Mouse (Mus musculus): ENCODE results near the gene Zbtb8b. TPM values are rescaled to one million over a fixed set of nuclear protein-coding genes. Genes with fewer than 3 reads are reported as not detected.

The Zbtb8b gene
- 0.05 TPM in 1 of 2 replicates, not detected in the other for polyA plus RNA-seq (2012; rRNA removed)

DNA sequence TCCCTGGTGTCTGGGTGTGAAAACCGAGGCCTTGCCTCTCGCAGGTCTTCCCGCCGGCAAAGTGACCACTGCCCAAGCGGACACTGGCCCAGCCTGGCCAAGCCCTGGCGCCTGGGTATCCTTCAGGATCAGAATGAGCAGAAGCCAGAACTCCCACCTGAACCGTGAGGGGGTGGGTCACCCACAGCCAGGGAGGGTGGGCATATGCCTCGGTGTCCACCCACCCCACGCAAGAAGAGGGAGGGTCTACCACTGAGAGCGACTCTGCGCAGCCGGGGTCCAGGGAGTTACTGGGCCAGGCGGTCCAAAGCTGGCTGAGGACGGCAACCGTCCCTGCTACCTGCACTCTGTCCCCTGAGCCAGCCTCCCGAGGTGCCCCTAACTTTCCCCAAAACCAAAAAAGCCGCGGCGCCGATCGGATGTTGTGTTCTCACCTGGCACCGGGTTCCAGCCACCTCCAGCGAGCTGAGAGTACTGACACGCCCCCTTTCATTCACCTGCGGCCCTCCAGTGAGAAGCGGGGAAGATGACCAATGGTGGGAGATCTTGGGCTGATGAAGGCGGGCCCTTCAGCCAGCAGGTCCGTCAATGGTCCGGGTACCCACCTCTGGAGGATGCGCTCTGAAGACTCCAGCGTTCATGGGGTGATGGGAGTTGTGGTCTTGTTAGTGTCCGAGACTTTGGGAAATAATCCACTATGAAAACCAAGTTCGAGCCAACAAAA lies at the start of gene Zbtb8b:
Gene Zbtb8b (minus strand): TSS at position 514 of the 724 bp plus-strand sequence.
- Histone ChIP-seq H3K27me3 (ENCODE audit: control insufficient read depth, insufficient read depth, low read length) (peaks cover 23% of the 10 kb centered on the region), H3K4me1 (ENCODE audit: control insufficient read depth, insufficient read depth, insufficient read length, low read length) (peaks cover 7% of the 10 kb centered on the region), H3K27ac (ENCODE audit: insufficient read depth, low read depth, low read length) (no peak within 1 kb of the TSS), H3K4me3 (ENCODE audit: low read depth, low read length) (peak within 1 kb of the TSS; percentile 37), H3K36me3 (ENCODE audit: control insufficient read depth, insufficient read depth, low read length) (no peaks in the 10 kb centered on the region)
- TF ChIP-seq CTCF (IDR thresholded peaks at IDR 0.05; ENCODE audit: extremely low read depth, insufficient read length, insufficient replicate concordance, low read depth, low read length), result no peak
- no peak for TF ChIP-seq POLR2A (IDR thresholded peaks at IDR 0.05; ENCODE audit: low read depth, low read length)
- WGBS, result 7% methylated on average over 33 of the region's 33 CpGs

DNA sequence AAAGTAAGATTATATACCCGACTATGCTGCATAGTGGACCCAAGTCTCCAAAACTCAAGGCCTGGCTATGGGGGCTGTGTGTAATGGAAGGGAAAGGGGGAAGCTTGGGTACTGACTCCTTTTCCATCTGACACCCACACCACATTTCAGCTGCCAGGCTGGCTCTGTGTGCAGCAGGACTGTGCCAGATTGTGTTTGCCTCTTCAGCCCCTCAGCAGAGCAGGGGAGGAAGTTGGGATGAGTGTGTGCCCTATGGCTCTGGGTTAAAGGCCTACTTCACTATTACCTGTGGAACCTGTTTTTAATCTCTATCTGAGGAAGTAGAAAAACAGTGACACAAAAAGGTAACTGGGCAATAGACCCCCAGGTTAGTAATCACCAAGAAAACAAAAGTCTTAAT lies 40.4 kb upstream of the Zbtb8b start:
- Histone ChIP-seq H3K36me3 (ENCODE audit: control insufficient read depth, insufficient read depth, low read length) (peaks cover 62% of the 10 kb centered on the region), H3K4me1 (ENCODE audit: control insufficient read depth, insufficient read depth, insufficient read length, low read length) (no peaks in the 10 kb centered on the region), H3K4me3 (ENCODE audit: low read depth, low read length) (no peak overlapping the region), H3K27ac (ENCODE audit: insufficient read depth, low read depth, low read length) (no peak overlapping the region), H3K27me3 (ENCODE audit: control insufficient read depth, insufficient read depth, low read length) (no peaks in the 10 kb centered on the region)
- 65% methylated on average over 1 of the region's 1 CpGs for WGBS
- TF ChIP-seq CTCF (IDR thresholded peaks at IDR 0.05; ENCODE audit: extremely low read depth, insufficient read length, insufficient replicate concordance, low read depth, low read length) (no peak), POLR2A (IDR thresholded peaks at IDR 0.05; ENCODE audit: low read depth, low read length) (no peak)

- H3K36me3 ChIP-seq (ENCODE audit: control insufficient read depth, insufficient read depth, low read length), result peaks cover 57% of the 10 kb centered on the region
- WGBS, result 88% methylated on average over 3 of the region's 3 CpGs
- H3K27me3 ChIP-seq (ENCODE audit: control insufficient read depth, insufficient read depth, low read length), result no peaks in the 10 kb centered on the region
Observed at GRCm38 (mm10) chr4:129479863-129480262, 39.2 kb upstream of the Zbtb8b start.

DNA sequence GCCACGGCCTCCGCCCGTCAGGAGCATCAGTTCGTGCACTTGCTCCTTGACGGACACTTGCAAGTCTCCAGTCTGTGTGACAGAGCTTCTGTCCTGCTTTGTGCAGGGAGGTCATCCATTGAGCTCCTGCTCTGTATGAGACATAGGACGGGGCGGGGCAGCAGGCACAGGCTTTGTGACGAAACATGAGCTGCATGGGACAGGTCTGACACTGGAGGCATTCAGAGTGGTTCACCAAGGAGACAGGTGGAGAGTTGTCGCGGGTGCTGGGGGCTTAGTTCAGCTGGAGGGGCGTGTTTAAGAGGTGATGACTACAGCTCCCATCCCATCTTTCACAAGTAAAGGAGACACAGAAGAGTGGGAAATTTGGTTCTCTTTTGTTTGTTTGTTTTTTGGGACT lies 35.4 kb upstream of the Zbtb8b start:
- Histone ChIP-seq H3K36me3 (ENCODE audit: control insufficient read depth, insufficient read depth, low read length) (peaks cover 69% of the 10 kb centered on the region), H3K27me3 (ENCODE audit: control insufficient read depth, insufficient read depth, low read length) (no peaks in the 10 kb centered on the region), H3K27ac (ENCODE audit: insufficient read depth, low read depth, low read length) (no peak overlapping the region), H3K4me3 (ENCODE audit: low read depth, low read length) (no peak overlapping the region), H3K4me1 (ENCODE audit: control insufficient read depth, insufficient read depth, insufficient read length, low read length) (no peaks in the 10 kb centered on the region)
- TF ChIP-seq CTCF (IDR thresholded peaks at IDR 0.05; ENCODE audit: extremely low read depth, insufficient read length, insufficient replicate concordance, low read depth, low read length) (no peak), POLR2A (IDR thresholded peaks at IDR 0.05; ENCODE audit: low read depth, low read length) (no peak)
- 92% methylated on average over 11 of the region's 11 CpGs for WGBS

More at GRCm38 (mm10) chr4:129479863-129480262, 39.2 kb upstream of the Zbtb8b start:
- TF ChIP-seq CTCF (IDR thresholded peaks at IDR 0.05; ENCODE audit: extremely low read depth, insufficient read length, insufficient replicate concordance, low read depth, low read length) (no peak), POLR2A (IDR thresholded peaks at IDR 0.05; ENCODE audit: low read depth, low read length) (no peak)
- H3K4me1 ChIP-seq (ENCODE audit: control insufficient read depth, insufficient read depth, insufficient read length, low read length), result no peaks in the 10 kb centered on the region
- no peak overlapping the region for H3K27ac ChIP-seq (ENCODE audit: insufficient read depth, low read depth, low read length)
- H3K4me3 ChIP-seq (ENCODE audit: low read depth, low read length), result no peak overlapping the region

GRCm38 (mm10) chr4:129464286-129464815 lies 23.7 kb upstream of the Zbtb8b start:
- peak overlapping the region; percentile 35 for H3K27ac ChIP-seq (ENCODE audit: insufficient read depth, low read depth, low read length)
- H3K4me1 ChIP-seq (ENCODE audit: control insufficient read depth, insufficient read depth, insufficient read length, low read length), result peaks cover 11% of the 10 kb centered on the region; the same call in 1 of the 2 replicates
- 64% methylated on average over 4 of the region's 4 CpGs for WGBS
- H3K36me3 ChIP-seq (ENCODE audit: control insufficient read depth, insufficient read depth, low read length), result peaks cover 36% of the 10 kb centered on the region
- H3K4me3 ChIP-seq (ENCODE audit: low read depth, low read length), result no peak overlapping the region
- H3K27me3 ChIP-seq (ENCODE audit: control insufficient read depth, insufficient read depth, low read length), result no peaks in the 10 kb centered on the region
- TF ChIP-seq POLR2A (IDR thresholded peaks at IDR 0.05; ENCODE audit: low read depth, low read length) (no peak), CTCF (IDR thresholded peaks at IDR 0.05; ENCODE audit: extremely low read depth, insufficient read length, insufficient replicate concordance, low read depth, low read length) (no peak)

- peaks cover 11% of the 10 kb centered on the region; the same call in 1 of the 2 replicates for H3K4me1 ChIP-seq (ENCODE audit: control insufficient read depth, insufficient read depth, insufficient read length, low read length)
- peak overlapping the region; percentile 49; the same call in 1 of the 2 replicates for H3K27ac ChIP-seq (ENCODE audit: insufficient read depth, low read depth, low read length)
- 70% methylated on average over 24 of the region's 24 CpGs for WGBS
- TF ChIP-seq CTCF (IDR thresholded peaks at IDR 0.05; ENCODE audit: extremely low read depth, insufficient read length, insufficient replicate concordance, low read depth, low read length) (no peak), POLR2A (IDR thresholded peaks at IDR 0.05; ENCODE audit: low read depth, low read length) (no peak)
- no peaks in the 10 kb centered on the region for H3K27me3 ChIP-seq (ENCODE audit: control insufficient read depth, insufficient read depth, low read length)
- H3K36me3 ChIP-seq (ENCODE audit: control insufficient read depth, insufficient read depth, low read length), result peaks cover 28% of the 10 kb centered on the region
- H3K4me3 ChIP-seq (ENCODE audit: low read depth, low read length), result no peak overlapping the region
Observed at GRCm38 (mm10) chr4:129463097-129464059, 22.7 kb upstream of the Zbtb8b start.
